Mouse (Mus musculus) T-helper 2 cell (primary cell): ENCODE measurements around the gene Ppp1r27.

Source experiments
- in situ Hi-C: fragments of 300-600 bp; cut with MboI, MseI; formaldehyde crosslinking; loops from one replicate; pipeline ENCODE4 v1.15.1; 2025; ENCODE audit warnings: high pct_unique_total_duplicates

Ppp1r27 gene

DNA sequence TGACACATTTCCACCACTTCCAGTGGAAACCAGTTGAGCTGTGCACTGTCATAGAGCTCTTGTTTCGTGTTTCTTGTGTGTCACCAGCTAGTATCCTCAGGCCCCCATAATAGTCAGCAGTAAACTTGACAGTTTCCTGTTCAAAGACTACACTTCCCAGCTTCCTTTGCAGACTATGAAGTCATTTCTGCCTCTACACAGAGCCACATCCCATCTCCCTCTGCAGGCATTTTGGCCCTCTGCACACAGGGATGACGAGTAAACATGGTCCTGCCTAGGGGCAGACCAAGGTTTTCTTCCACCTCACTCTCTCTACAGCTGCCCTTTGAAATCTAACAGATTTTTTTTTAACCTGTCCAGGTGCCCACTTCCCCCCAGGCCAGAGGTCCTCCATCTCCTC, 3.5 kb downstream of the Ppp1r27 start:
- in situ Hi-C loops = no loop called here

DNA sequence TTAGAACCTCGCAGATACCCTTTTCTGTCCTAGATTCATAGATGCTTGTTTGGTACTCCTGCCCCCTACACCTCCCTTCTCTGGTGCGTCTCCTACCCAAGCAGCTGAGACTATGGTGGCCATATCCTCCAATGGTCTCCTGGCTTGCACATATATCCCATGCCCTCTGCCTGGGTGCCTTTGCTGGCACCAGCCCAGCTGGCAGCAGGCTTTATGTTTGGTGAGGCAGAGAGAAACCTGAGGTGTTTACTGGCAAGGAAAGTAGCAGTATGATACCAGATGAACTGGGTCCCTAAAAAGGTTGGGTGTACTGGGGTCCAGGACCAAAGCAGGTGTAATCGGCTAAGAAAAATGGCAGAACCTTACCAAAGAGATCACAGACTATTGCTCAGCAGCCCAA, 5.0 kb downstream of the Ppp1r27 start:
- in situ Hi-C loops = no loop called here

DNA sequence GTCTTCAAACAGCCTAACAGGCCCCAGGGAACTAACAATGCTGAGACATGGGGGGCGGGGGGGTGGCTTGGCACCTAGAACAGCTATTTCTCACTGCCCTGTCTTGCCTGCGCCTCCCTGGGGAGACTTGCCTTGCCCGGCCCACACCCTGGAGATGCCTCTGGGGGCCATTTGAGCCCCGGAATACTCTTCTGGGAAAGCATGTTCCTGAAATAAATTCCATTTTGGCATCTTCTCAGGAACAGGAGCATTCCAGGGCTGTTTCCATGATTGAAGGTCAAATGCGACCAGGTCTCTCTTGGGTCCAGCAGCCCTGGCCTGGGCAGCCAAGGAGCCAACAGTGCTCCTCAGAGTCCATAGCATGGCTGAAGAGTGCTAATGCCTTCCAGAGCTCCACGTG, 8.6 kb downstream of the Ppp1r27 start:
- in situ Hi-C loops = no loop called here

DNA sequence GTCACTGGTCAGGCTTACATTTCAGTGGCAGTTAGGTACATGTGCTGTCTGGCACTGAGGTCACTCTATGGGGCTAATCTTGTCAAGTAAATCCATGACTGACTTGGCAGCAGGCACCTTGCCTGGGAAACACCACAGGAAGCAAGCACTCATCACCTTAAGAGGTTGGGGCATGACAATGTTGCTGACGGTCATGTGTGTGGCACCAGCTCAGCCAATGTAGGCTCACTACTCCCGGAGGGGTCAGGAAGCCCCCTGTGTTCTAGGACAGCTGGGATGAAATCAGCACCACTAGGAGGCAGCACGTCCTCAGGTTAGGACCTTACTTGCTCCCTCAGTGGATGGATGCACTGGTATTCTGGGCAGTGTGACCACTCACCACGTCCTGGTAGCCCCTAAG, 9.0 kb downstream of the Ppp1r27 start:
- in situ Hi-C loops = no loop called here

DNA sequence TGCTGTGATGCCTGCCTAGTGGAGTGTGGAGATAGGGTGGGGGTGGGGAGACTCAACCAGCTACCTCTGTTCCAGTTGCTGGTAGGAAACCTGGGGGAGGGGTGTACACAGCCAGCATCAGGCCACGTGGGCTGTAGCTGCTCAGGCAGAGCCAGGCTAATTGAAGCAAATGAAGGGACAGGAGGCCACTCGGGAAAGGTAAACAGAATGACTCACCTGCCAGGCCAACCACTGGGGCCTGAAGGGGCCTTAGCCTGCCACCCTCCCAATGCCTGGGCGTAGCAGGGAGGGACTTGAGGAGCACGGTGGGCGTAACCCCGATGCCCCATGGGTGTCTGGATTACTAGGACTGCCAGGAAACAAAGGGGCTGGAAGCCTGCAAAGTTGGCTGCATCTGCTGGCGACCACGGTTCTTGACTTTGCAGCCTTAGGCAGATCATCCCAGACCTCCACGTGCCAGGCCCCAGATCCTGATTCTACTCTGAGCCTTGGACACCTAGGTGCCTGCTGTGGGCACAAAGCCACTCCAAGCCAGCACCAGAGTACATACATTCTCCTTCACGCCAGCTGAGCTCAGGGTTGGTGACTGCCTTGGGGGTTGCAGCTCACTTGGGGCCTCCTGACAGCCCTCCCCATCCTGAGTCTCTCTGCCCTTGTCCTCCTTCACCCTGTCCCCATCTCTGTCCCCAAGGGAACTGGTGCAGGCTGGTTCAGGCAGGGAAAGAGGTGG, 11.5 kb downstream of the Ppp1r27 start:
- in situ Hi-C loops = no loop called here

DNA sequence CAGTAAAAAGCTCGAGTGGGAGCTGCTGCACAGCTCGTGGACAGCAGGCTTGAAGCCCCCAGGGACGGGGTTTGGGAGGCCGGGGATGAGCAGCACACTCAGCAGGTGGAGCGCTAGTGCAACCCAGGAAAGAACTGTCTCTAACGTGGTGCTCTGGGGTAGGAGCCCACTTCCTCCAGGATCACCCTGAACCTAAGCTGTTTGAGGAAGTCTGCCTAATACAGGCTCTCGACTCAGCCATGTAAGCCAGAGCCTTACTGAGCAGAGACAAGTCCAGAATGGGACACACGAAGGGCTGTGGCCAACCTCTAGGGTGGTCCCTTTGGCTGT, 12.0 kb downstream of the Ppp1r27 start:
- in situ Hi-C loops = no loop called here

DNA sequence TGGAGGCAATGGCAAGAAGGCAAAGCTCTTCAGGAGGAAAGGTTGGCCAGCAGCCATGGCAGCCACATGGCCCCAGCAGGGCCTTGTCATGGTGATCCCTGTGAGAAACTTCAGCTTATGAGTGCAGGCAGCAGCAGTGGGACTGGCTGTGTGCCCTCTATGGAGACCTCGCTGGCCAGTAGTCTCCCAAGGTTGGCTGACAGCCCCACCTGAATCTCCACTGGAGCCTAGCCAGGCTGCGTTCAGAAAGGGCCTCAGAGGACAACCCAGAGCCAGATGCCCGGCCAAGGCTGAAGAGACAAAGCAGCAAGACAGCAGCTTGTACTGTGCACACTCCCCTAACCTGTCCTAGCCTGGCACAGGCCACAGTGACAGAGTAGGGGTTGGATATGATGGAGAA, 12.4 kb downstream of the Ppp1r27 start:
- in situ Hi-C loops = no loop called here

DNA sequence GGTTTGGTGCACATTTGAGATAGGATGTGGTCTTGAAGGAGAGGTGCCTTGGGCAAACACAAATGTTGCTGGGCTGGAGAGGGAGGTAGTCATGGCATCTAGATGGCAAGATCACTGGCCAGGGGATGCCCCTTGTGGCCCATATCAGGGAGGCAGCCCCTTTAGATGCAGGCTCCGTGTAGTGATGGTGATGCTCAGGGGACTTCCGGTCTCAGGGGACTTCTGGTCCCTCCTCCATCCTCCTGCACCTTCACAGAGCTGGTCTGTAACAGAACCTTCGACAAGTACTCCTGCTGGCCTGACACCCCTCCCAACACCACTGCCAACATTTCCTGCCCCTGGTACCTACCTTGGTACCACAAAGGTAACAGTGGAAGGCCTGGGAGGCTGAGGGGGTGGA, 15.1 kb downstream of the Ppp1r27 start:
- in situ Hi-C loops = no loop called here

DNA sequence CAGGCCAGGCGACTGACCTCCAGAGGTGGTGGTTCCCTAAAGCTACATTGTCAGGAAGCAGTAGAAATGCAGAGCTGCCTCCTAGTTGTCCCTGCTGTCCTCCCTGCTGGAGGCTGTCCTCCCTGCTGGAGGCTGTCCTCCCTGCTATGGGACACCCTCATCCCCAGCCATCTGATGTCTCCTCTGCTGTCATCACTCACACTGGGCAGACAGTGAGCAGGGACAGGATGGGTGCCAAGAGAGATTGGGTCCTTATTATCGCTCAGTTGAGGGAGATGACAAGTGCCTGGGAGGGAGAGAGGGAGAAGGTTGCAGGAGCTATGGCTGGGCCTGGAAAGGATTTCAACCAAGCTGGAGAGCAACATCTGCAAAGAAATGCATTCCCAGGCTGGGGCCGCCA, 15.8 kb downstream of the Ppp1r27 start:
- in situ Hi-C loops = no loop called here

DNA sequence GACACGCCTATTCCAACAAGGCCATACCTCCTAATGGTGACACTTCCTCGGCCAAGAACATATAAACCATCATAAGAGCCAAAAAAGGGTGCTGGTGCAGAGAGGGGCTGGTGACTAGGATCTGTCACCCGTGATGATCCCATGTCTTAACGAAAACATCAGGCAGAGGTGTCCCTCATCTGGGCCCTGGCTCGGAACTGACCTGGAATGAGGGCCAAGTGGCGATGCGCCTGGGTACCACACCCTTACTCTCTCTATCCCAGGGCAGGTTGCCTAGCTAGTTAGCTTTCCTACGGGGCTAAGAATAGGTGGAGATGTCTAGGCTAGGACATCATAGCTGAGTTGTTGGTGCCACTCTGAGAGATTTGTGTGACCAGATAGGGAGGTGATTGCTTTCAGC, 16.8 kb downstream of the Ppp1r27 start:
- in situ Hi-C loops = no loop called here

DNA sequence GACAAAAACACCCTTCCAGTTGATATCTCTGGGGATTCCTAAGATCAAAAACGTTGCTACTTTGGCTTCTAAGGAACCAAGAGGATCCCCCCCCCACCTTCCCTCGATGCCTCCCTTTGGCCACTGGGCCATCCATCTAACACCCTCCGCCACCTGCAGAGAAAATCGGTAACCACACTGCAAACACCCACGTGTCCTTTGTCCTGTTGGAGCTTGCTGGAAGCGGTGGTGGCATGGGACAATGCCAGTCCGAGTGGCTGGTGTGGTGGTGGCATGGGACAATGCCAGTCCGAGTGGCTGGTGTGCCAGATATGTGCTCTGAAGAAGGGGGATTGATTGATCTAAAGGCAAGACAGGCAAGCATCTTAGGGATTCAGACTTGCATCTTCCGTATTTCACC, 19.3 kb downstream of the Ppp1r27 start:
- in situ Hi-C loops = no loop called here

DNA sequence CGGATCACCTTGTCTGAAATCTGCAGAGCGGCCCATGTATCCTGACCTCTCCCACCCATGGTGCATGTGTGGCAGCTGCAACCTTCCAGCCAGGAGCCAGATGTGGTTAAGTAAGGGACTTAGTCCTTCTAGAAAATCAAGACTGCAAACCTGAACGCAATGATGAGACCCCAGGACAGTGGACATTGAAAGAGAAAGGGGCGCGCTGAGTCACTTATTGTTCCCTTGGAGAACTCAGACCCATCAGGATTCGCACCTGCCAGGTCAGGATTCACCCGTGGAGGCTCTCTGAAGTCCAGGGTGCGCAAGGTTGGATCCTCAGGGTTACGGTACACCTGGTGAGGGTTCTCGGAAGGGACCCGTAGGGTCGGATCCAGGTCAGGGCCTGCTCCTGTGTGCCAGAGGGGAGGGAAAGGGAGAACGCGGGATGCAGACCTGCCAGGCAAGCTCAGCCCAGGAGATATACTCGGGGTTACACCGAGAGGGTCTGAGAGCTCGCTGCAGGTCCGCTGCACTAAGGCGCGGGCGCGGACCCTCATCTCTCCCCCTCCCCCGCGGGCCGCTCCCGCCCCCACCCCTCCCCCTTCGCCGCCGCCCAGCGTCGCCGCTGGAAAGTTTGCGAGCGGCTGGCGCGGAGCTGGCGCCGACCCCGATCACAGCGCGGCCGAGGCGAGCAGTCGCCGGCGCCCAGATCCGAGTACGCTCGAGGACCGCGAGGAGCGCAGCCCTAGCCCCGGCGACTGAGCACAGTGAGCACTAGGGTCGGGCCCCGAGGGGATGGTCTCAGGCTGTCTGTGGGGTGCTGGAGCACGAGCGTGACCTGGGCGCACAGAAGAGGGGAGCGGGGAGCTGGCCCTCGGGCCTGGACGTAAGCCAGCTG, 20.6 kb downstream of the Ppp1r27 start, which contains the start of gene Gcgr:
Gene Gcgr, plus strand, starts transcription at position 615 of the 880 bp plus-strand sequence.
- in situ Hi-C loops = no loop called here

DNA sequence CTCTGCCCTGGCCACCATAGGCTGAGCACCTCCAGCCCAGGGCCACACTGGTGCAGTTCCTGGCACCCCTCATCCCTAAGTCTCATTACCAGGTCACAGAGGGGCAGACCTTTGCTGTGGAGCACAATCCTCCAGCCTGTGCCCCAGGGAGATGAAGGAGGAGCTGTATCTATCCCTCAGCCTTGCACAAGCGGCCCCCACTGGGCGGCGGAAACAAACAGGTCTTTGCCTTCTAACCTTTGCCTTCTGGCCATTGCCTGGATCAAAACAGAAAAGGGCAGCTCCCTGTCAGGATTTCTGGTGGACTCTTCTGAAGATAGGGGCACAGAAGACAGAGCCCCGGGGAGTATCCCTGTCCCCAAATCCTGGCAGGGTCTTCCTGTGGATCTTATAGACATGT, 22.0 kb downstream of the Ppp1r27 start:
- in situ Hi-C loops = no loop called here

DNA sequence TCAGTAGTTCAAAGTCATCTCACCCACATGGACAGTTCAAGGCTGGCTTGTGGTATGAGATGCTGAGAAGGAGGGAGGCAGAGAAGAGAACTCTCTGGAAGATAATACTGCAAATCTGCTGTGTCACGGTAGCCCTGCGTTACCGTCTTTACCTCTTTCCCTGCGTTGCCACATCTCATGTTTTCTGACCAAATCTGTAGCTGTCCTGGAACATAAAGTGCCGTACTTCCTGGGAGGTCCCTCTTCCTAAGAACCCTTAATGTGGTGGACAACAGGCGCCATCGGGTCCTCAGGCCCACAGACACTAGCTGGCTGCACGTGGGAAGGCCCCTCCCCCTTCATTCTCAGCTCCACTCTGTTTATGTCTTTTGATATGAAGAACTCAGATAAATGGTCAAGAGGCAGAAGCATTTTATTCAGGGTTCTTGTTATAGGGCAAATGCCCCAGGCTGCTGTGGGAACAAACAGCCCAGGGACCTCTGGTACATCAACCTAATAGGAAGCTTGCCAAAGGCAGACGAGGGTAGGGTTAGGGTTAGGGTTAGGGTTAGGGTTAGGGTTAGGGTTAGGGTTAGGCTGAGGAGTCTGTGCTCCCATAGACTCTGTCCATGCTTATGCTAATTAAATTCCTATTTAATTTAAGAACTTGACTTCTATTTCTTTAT, 23.1 kb downstream of the Ppp1r27 start:
- in situ Hi-C loops = no loop called here

DNA sequence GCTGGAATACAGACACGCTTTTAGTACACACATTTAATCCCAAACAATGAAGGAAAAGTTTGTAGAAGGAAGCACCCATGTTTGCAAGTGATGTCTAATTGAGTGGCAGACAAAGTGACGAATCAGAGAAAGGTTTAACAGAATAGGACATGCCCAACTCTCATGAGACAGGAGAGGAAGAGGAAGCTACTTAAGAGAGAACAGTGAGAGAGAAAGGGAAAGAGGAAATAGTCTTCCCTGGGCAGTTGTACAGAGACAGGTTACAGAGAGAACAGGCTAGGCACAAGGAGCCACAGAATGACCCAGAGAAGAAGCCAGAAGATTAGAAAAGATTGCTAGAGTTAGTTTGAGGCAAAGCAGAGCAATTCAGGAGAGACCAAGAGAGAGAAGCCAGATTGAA, 25.0 kb downstream of the Ppp1r27 start:
- in situ Hi-C loops = no loop called here

DNA sequence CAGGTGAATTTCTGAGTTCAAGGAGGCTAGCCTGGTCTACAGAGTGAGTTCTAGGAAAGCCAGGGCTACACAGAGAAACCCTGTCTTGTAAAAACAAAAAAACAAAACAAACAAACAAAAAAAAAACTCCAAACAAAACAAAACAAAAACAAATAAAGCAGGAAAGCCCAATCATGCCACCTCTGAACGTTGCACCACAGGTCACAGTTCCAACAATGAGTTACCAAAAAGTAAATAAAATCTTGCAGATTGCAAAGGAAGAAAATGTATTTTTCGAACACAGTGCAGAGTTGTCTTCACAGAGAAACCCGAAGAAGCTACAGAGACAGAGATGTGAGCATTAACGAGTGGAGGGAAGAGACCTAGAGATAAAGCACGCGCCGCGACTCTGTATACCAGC, 28.4 kb downstream of the Ppp1r27 start:
- in situ Hi-C loops = no loop called here

DNA sequence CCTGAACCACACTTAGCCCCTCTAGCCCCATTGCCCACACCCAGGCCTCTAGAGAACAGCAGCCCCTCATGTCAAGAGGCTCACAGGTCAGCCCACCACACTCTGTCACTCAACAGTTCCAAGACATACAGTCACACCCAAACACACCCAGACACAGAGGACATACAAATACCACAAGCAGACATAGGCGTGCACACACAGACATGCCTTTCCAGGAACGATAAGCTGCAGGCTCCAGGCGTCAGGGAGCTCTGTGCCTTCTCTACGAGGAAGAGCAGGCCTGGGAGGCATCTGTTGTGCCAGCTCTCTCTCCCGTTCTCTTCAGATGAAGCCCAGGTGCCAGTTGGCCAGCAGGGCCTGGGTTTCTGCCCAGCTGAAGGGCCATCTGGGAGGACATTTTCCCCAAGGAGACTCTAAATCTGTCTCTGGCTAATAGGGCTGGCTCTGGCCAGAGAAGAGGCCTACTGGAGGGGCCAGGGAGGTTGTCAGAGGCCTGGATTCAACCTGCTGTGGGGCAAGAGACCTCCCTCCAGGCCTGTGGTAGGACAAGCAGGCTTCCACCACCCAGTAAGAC, 29.9 kb downstream of the Ppp1r27 start:
- in situ Hi-C loops = no loop called here

DNA sequence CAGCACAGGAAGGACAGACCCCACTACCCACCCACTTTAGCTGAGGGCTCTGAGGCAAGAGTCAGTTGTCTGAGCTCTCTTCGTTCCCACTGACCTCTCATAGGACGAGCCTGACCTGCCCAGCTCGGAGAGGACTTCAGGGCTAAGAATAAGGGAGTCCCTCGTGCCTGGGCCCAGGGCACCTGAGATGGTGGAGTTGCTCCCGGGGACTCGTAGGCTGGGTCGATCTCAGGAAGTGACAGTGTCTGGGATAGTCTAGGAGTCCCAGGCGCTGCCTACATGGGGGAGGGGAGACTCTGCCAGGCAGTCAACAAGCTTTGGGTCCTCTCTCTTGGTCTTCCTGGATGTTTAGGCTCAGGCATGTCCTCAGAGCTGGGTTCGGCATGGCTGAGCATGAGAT, 30.4 kb downstream of the Ppp1r27 start:
- in situ Hi-C loops = no loop called here

DNA sequence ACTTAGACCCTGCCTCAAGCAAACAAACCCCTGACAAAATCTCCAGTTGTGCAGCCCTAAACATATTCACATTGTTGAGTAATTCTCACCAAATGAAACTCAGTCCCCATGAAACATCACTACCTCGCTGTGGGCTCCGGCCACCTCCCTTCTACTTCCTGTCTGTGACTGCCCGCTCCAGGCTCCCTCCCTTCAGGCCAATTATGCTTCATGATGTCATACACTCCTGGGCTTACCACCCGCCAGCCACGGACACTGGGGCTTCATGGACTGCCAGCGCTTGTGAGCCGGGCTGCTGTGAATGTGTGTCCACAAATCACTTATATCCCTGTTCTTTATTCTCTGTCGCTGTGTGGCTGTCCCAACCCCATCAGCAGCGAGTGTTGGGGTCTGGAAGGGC, 31.2 kb downstream of the Ppp1r27 start:
- in situ Hi-C loops = no loop called here

DNA sequence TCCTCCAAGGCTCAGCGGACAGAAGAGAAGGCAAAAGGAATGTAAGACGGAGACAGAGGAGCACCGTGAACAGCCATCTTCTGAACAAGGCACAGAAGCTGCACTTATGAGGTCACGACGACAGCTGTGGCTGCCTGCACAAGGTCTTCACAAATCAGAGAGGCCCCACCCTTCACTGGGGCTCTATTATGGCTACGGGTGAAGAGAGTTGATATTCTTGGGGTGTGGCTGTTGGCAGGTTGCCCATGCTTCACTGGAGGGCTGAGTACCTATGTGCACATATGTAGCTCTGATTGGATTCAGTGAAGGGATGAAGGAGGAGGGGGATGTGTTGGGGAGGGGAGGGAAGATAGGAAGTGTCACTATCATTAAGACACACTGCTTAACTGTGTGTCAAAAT, 32.4 kb downstream of the Ppp1r27 start:
- in situ Hi-C loops = no loop called here

DNA sequence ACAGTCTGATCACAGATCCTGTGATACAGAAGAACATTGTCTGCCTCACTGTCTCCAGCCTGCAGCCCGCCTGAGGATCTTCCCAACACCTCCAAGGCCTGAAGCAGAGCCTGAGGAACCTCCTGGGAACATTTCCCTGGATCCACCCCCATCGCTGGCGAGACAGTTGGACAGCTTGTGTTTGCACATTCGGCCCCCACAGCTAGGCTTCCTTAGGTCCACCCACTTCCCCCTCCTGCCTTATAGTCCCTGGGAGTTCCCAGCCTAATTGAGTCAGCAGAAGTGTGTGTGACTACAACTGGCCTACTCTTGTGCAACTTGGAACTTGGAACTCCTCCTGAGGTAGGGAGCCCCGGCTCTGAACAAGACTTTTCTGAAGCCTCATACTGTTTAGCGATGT, 32.9 kb downstream of the Ppp1r27 start:
- in situ Hi-C loops = no loop called here

DNA sequence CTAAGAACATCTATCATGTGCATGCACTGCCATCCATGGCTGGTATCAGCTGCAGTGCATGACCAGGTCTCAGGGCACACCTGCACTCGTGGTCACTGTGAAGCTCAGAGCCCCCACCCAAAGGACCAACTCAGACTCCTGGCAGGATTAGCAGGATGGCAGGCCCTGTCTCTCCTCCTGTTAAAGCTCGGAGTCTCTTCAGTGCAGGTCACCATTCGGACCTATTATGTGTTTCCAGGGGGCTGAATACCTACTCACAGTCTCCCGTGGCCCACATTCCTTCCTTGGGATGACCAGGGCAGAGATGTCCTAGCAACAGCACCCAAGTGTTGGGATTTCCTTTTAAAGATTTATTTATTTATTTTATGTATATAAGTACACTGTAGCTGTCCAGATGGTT, 33.8 kb downstream of the Ppp1r27 start:
- in situ Hi-C loops = no loop called here
